Comparison of ENCODE assay signal across 25 mouse cellular contexts in the genomic region with DNA sequence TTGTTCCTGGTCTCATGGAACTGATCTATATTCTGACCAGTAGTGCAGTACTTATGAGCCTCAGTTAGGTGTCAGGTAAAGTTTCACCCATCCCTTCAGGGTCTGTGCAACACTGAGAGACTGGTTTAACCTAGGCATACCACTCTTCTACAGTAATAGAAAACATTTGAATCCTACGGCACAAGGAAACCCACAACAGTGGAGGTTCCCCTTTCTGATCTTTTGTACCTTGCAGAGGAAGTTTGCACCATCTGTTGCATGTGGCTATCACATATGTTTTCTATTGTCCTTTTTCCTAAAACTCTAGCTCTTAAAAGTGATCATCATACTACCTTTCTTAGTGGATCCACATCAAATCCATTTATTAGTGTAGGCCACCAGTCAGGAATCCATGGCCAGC. TPM values are rescaled to one million over a fixed set of nuclear protein-coding genes. Genes with fewer than 3 reads are reported as not detected.
DNase-seq lines count a peak whose midpoint lies in the region; ATAC-seq and TF ChIP-seq lines count a peak whose summit lies in the region.
"Had no signal": no experiment of that assay in that cellular context is flagged by ENCODE, and none has a peak within 500 bp of the region (broad histone marks: within the 10 kb centered on the region; RNA-seq: fewer than 3 reads in every experiment).

No protein-coding gene starts in this region.

- H3K27me3 ChIP-seq in CH12.LX (replicated peaks), result no peaks in the 10 kb centered on the region
- H3K27me3 ChIP-seq: embryonic facial prominence, embryonic 15.5 days; heart, embryonic 15.5 days; hindbrain, embryonic 15.5 days had no signal

- DNase-seq in 416B (ENCODE audit: low read depth), result peak; percentile 65
- DNase-seq in CH12.LX (ENCODE audit: extremely low read depth), result peak; percentile 41
- no peak for DNase-seq in adrenal gland, adult 8-10 months
- DNase-seq in left cerebral cortex, postnatal 36 days (ENCODE audit: low spot score in 2 of 2), result no peak
- DNase-seq in thymus, postnatal 25 days, result no peak
- no peak for DNase-seq in Muller cell, postnatal 12 days (ENCODE audit: inconsistent ontology term)
- DNase-seq: adrenal gland, postnatal 10 days; cerebellum, adult 18-20 months; cerebellum, postnatal 10 days; embryo, embryonic 11 days; gastrocnemius, adult 2 months; gastrocnemius, postnatal 25 days; heart, adult 11 months; heart, postnatal 14 days had no signal

- intact Hi-C loops in left cerebral cortex, postnatal 36 days (cut with DNase I), result no loop called here

- H3K4me1 ChIP-seq in CH12.LX (ENCODE audit: control insufficient read depth in 1 of 2, insufficient read depth in 2 of 2), result peaks cover 8 to 36% of the 10 kb centered on the region in 2 experiments
- H3K4me1 ChIP-seq: embryonic facial prominence, embryonic 15.5 days; forebrain, embryonic 10.5 days; heart, embryonic 15.5 days; hindbrain, embryonic 10.5 days; hindbrain, embryonic 15.5 days had no signal

- in situ Hi-C loops in CH12.LX (cut with MboI; ENCODE audit: low pct_ligation_motif_present, low pct_unique_long_range_greater_than_20kb, low sequenced_read_pairs), result loop anchor here (25.0 kb wide), 4 partner anchors 148 to 773 kb away; no protein-coding TSS in a partner anchor

- TF ChIP-seq EP300 in CH12.LX (IDR thresholded peaks at IDR 0.05; ENCODE audit: low read length), result peak; percentile 16; the same call in 1 of the 2 replicates

- no peak overlapping the region for H3K27ac ChIP-seq in CH12.LX (ENCODE audit: insufficient read depth, low read depth)
- H3K27ac ChIP-seq: embryonic facial prominence, embryonic 15.5 days; forebrain, embryonic 10.5 days; gastrocnemius, adult 2 months; heart, embryonic 15.5 days; hindbrain, embryonic 10.5 days; hindbrain, embryonic 15.5 days had no signal

- H3K9ac ChIP-seq in CH12.LX (ENCODE audit: insufficient read depth, low read depth), result no peak overlapping the region
- H3K9ac ChIP-seq: embryonic facial prominence, embryonic 15.5 days; heart, embryonic 15.5 days; hindbrain, embryonic 15.5 days had no signal

- no peaks in the 10 kb centered on the region for H3K79me2 ChIP-seq in CH12.LX (replicated peaks; ENCODE audit: control insufficient read depth, extremely low read depth, insufficient read depth, poor library complexity, severe bottlenecking)

- H3K9me3 ChIP-seq in CH12.LX (replicated peaks; ENCODE audit: low read length), result no peaks in the 10 kb centered on the region
- H3K9me3 ChIP-seq: embryonic facial prominence, embryonic 15.5 days; forebrain, embryonic 10.5 days; heart, embryonic 15.5 days; hindbrain, embryonic 10.5 days; hindbrain, embryonic 15.5 days had no signal

- no peaks in the 10 kb centered on the region for H3K36me3 ChIP-seq in CH12.LX (replicated peaks in 1 of 2; ENCODE audit: control insufficient read depth in 1 of 2, insufficient read depth in 1 of 2, low read length in 1 of 2)
- H3K36me3 ChIP-seq: embryonic facial prominence, embryonic 15.5 days; forebrain, embryonic 10.5 days; heart, embryonic 15.5 days; hindbrain, embryonic 10.5 days; hindbrain, embryonic 15.5 days had no signal

- H3K4me2 ChIP-seq in CH12.LX (ENCODE audit: insufficient read depth, low read depth, poor library complexity, severe bottlenecking), result no peak overlapping the region
- H3K4me2 ChIP-seq: embryonic facial prominence, embryonic 15.5 days; heart, embryonic 11.5 days; heart, embryonic 15.5 days; hindbrain, embryonic 15.5 days had no signal

- TF ChIP-seq POLR2A in CH12.LX (IDR thresholded peaks at IDR 0.05; ENCODE audit: low read depth, low read length), result no peak

- TF ChIP-seq RAD21 in CH12.LX (IDR thresholded peaks at IDR 0.05; ENCODE audit: low read depth, low read length), result no peak

- H3K4me3 ChIP-seq in CH12.LX (replicated peaks in 1 of 3; ENCODE audit: low read depth in 2 of 3, low read length in 2 of 3, poor library complexity in 1 of 3), result no peak overlapping the region
- H3K4me3 ChIP-seq: embryonic facial prominence, embryonic 15.5 days; erythroblast, embryonic 14.5 days; forebrain, embryonic 10.5 days; gastrocnemius, adult 2 months; heart, embryonic 15.5 days; hindbrain, embryonic 10.5 days; hindbrain, embryonic 15.5 days had no signal

- dilution Hi-C loops in CH12.LX (cut with MboI; ENCODE audit: extremely low pct_ligation_motif_present, extremely low pct_unique_long_range_greater_than_20kb, low sequenced_read_pairs), result no loop called here

- ATAC-seq in granulocyte monocyte progenitor cell, adult 5-6 weeks (replicated peaks; ENCODE audit: poor library complexity, severe bottlenecking), result peak; percentile 84
- ATAC-seq in megakaryocyte progenitor cell, adult 5-6 weeks (replicated peaks; ENCODE audit: poor library complexity), result peak; percentile 78
- ATAC-seq: forebrain, embryonic 14.5 days; intestine, embryonic 16.5 days had no signal

- TF ChIP-seq CTCF in CH12.LX (conservative IDR thresholded peaks at IDR 0.05 in 1 of 2, IDR thresholded peaks at IDR 0.05 in 1 of 2; ENCODE audit: low read depth in 2 of 2, low read length in 2 of 2), result no peak

TF ChIP-seq in CH12.LX, 34 proteins besides CTCF, POLR2A, EP300 and RAD21:
- no peak for TF ChIP-seq TCF12 (IDR thresholded peaks at IDR 0.05; ENCODE audit: low read depth, low read length)
- 0 out of 2 replicates have a peak, but pooled peaks have one; percentile 14 for TF ChIP-seq IRF4 (IDR thresholded peaks at IDR 0.05; ENCODE audit: low read depth, low read length)

RNA-seq across cellular contexts. Expression of a gene that starts 10.7 kb away (rescaled TPM):
- 56.7 and 70.6 TPM in 2 replicates for total RNA-seq in CH12.LX (2012; rRNA removed)
- total RNA-seq in CH12.LX (2014; rRNA removed), result 26.3 and 31.5 TPM in 2 replicates
- 51.3 and 54.6 TPM in 2 replicates for polyA plus RNA-seq in CH12.LX (2012; ENCODE audit: insufficient read length, low read depth)
- 10.9 and 28.9 TPM in 2 replicates for total RNA-seq in granulocyte monocyte progenitor cell, adult 5-6 weeks (2014; fragmentation: Nextera tagmentation)
- 45.0 and 45.8 TPM in 2 replicates for total RNA-seq in granulocyte monocyte progenitor cell, adult 5-6 weeks (2017)
- total RNA-seq in megakaryocyte progenitor cell, adult 5-6 weeks (2015), result 26.3 and 28.2 TPM in 2 replicates
- total RNA-seq in megakaryocyte progenitor cell, adult 5-6 weeks (2017), result 34.3 and 34.4 TPM in 2 replicates
- total RNA-seq in adrenal gland, adult 8-10 months (2022), result 10 to 100 TPM; 50.5 to 84.0 (median 58.9) TPM
- total RNA-seq in left cerebral cortex, postnatal 36 days (2021), result 100 to 1,000 TPM; 144 to 190 TPM

Comparison
In these comparisons a context has a peak if more than half of its experiments do, and no peak if none do; other contexts are left out.
1. DNase-seq: peak in 416B (single experiment) and CH12.LX (single experiment); none in adrenal gland, adult 8-10 months (single experiment), left cerebral cortex, postnatal 36 days (0 of 2), thymus, postnatal 25 days (single experiment) and Muller cell, postnatal 12 days (single experiment).